Mouse (Mus musculus) hindbrain, postnatal 0 days (tissue): ENCODE data around the gene A030005K14Rik. TPM values are rescaled to one million over a fixed set of nuclear protein-coding genes. Genes with fewer than 3 reads are reported as not detected.

Experiments used
- ATAC-seq: fragments of 200-750 bp; cut with Nextera tagmentation; 2 replicates; pipeline ENCODE4 v1.8.0; 2017; ENCODE audit warnings: mild to moderate bottlenecking, moderate TSS enrichment, moderate library complexity
- DNase-seq: peaks from one replicate; pipeline ENCODE4 v3.0.0-alpha.2; 2015; ENCODE audit warnings: low spot score
- H3K27ac ChIP-seq: fragments of 300-500 bp; sonication (generic); 2 replicates; pipeline ENCODE4 v1.5.1; 2014; ENCODE audit warnings: mild to moderate bottlenecking
- H3K27me3 ChIP-seq: fragments of 300-500 bp; sonication (generic); 2 replicates; pipeline ENCODE4 v1.6.1; 2014; ENCODE audit warnings: low read length, mixed read lengths; ENCODE audit not compliant: insufficient read depth
- H3K36me3 ChIP-seq: fragments of 300-500 bp; sonication (generic); 2 replicates; pipeline ENCODE4 v1.6.1; 2014; ENCODE audit warnings: low read length, mixed read lengths; ENCODE audit not compliant: insufficient read depth
- H3K4me1 ChIP-seq: fragments of 300-500 bp; sonication (generic); 2 replicates; pipeline ENCODE4 v1.6.1; 2014; ENCODE audit warnings: antibody characterized with exemption, low read length, mixed read lengths; ENCODE audit not compliant: insufficient read depth
- H3K4me2 ChIP-seq: fragments of 300-500 bp; sonication (generic); 2 replicates; pipeline ENCODE4 v1.6.1; 2014; ENCODE audit warnings: low read depth, mild to moderate bottlenecking, low read length, moderate library complexity, mixed read lengths
- H3K4me3 ChIP-seq: fragments of 300-500 bp; sonication (generic); 2 replicates; pipeline ENCODE4 v1.5.1; 2014; ENCODE audit warnings: low read length
- H3K9ac ChIP-seq: fragments of 300-500 bp; sonication (generic); replicated peaks from 2 replicates; pipeline ENCODE4 v1.6.1; 2014; ENCODE audit warnings: mild to moderate bottlenecking, low read length, moderate library complexity, mixed read lengths
- H3K9me3 ChIP-seq: fragments of 300-500 bp; sonication (generic); 2 replicates; pipeline ENCODE4 v1.6.1; 2016; ENCODE audit warnings: low read length, mixed read lengths
- CTCF ChIP-seq: IDR thresholded peaks from 2 replicates; pipeline ENCODE4 v1.5.1; 2016; ENCODE audit warnings: antibody characterized with exemption, control low read depth, low read depth
- WGBS: fragments of 180-500 bp; shearing (Covaris S2); extraction: QIAGEN DNeasy Blood & Tissue Kit; methylation state at CpG from one replicate; pipeline ENCODE4 v1.1.7; 2014; 5-methylcytosine and 5-hydroxymethylcytosine counted together
- polyA plus RNA-seq: library from polyadenylated mRNA; unstranded; fragments of >200 nt; fragmentation: Nextera tagmentation; extraction: Ambion mirVana; gene quantifications from 2 replicates; pipeline ENCODE4 v1.2.1, GENCODE M21; 2015
- total RNA-seq: library from RNA; depleted of rRNA; stranded (reverse); fragments of >200 nt; gene quantifications from 2 replicates; pipeline ENCODE4 v1.2.3, GENCODE M21; 2014; rRNA removed

The A030005K14Rik gene
- not detected in 2 replicates for total RNA-seq
- polyA plus RNA-seq, result not detected in 2 replicates

GRCm38 (mm10) chr1:83059278-83059677, at the start of gene A030005K14Rik:
A030005K14Rik (minus strand) TSS chr1:83059378.
- no peaks in the 10 kb centered on the region for H3K27me3 ChIP-seq
- ATAC-seq (no peak), DNase-seq (no peak)
- WGBS, result 91% methylated on average over 9 of the region's 9 CpGs
- no peaks in the 10 kb centered on the region for H3K9me3 ChIP-seq
- H3K4me3 ChIP-seq, result no peak within 1 kb of the TSS
- TF ChIP-seq CTCF, result no peak
- H3K27ac ChIP-seq, result no peak within 1 kb of the TSS
- H3K9ac ChIP-seq, result no peak within 1 kb of the TSS
- H3K4me1 ChIP-seq, result no peaks in the 10 kb centered on the region
- no peaks in the 10 kb centered on the region for H3K36me3 ChIP-seq
- no peak within 1 kb of the TSS for H3K4me2 ChIP-seq

GRCm38 (mm10) chr1:83107410-83107978, 48.3 kb upstream of the A030005K14Rik start:
- Histone ChIP-seq H3K36me3 (no peaks in the 10 kb centered on the region), H3K27me3 (no peaks in the 10 kb centered on the region), H3K4me3 (no peak overlapping the region), H3K27ac (no peak overlapping the region), H3K4me2 (no peak overlapping the region), H3K9me3 (no peaks in the 10 kb centered on the region), H3K9ac (no peak overlapping the region), H3K4me1 (no peaks in the 10 kb centered on the region)
- ATAC-seq (no peak), DNase-seq (no peak)
- WGBS, result 80% methylated on average over 5 of the region's 5 CpGs
- no peak for TF ChIP-seq CTCF

- Histone ChIP-seq H3K4me3 (no peak overlapping the region), H3K9me3 (no peaks in the 10 kb centered on the region), H3K4me1 (no peaks in the 10 kb centered on the region), H3K4me2 (no peak overlapping the region), H3K36me3 (no peaks in the 10 kb centered on the region), H3K27me3 (no peaks in the 10 kb centered on the region), H3K27ac (no peak overlapping the region), H3K9ac (no peak overlapping the region)
- 63% methylated on average over 1 of the region's 1 CpGs for WGBS
- ATAC-seq (no peak), DNase-seq (no peak)
- no peak for TF ChIP-seq CTCF
These were observed 46.3 kb upstream of the A030005K14Rik start for GRCm38 (mm10) chr1:83105464-83105863.

- Histone ChIP-seq H3K36me3 (no peaks in the 10 kb centered on the region), H3K9me3 (no peaks in the 10 kb centered on the region), H3K4me1 (no peaks in the 10 kb centered on the region), H3K4me2 (no peak overlapping the region), H3K27me3 (no peaks in the 10 kb centered on the region), H3K4me3 (no peak overlapping the region), H3K27ac (no peak overlapping the region), H3K9ac (no peak overlapping the region)
- peak; percentile 68 for DNase-seq
- WGBS, result 29% methylated on average over 3 of the region's 3 CpGs
- no peak for ATAC-seq
- TF ChIP-seq CTCF, result no peak
These were observed 42.7 kb upstream of the A030005K14Rik start for GRCm38 (mm10) chr1:83101891-83102290.

- H3K9ac ChIP-seq, result no peak overlapping the region
- H3K27ac ChIP-seq, result no peak overlapping the region
- TF ChIP-seq CTCF, result no peak
- DNase-seq, result no peak
- no peaks in the 10 kb centered on the region for H3K27me3 ChIP-seq
- no peaks in the 10 kb centered on the region for H3K4me1 ChIP-seq
- no peak overlapping the region for H3K4me2 ChIP-seq
- H3K4me3 ChIP-seq, result no peak overlapping the region
- no peaks in the 10 kb centered on the region for H3K9me3 ChIP-seq
- no peaks in the 10 kb centered on the region for H3K36me3 ChIP-seq
- WGBS, result 80% methylated on average over 7 of the region's 7 CpGs
- ATAC-seq, result no peak
These were observed 40.5 kb upstream of the A030005K14Rik start for GRCm38 (mm10) chr1:83099580-83100137.

GRCm38 (mm10) chr1:83099160-83099559, 40.0 kb upstream of the A030005K14Rik start:
- Histone ChIP-seq H3K4me3 (no peak overlapping the region), H3K4me2 (no peak overlapping the region), H3K4me1 (no peaks in the 10 kb centered on the region), H3K9me3 (no peaks in the 10 kb centered on the region), H3K27ac (no peak overlapping the region), H3K27me3 (no peaks in the 10 kb centered on the region), H3K9ac (no peak overlapping the region), H3K36me3 (no peaks in the 10 kb centered on the region)
- 66% methylated on average over 2 of the region's 2 CpGs for WGBS
- ATAC-seq (no peak), DNase-seq (no peak)
- no peak for TF ChIP-seq CTCF

- no peak overlapping the region for H3K4me3 ChIP-seq
- 79% methylated on average over 4 of the region's 4 CpGs for WGBS
- no peak for ATAC-seq
- H3K27ac ChIP-seq, result no peak overlapping the region
- no peaks in the 10 kb centered on the region for H3K36me3 ChIP-seq
- no peak overlapping the region for H3K9ac ChIP-seq
- no peak for TF ChIP-seq CTCF
- no peaks in the 10 kb centered on the region for H3K9me3 ChIP-seq
- no peaks in the 10 kb centered on the region for H3K4me1 ChIP-seq
- H3K27me3 ChIP-seq, result no peaks in the 10 kb centered on the region
- DNase-seq, result no peak
- no peak overlapping the region for H3K4me2 ChIP-seq
These were observed 37.8 kb upstream of the A030005K14Rik start for GRCm38 (mm10) chr1:83096935-83097334.
